Mouse (Mus musculus) T-helper 1 cell (primary cell): ENCODE results near the gene Nup85.

Source experiments
- in situ Hi-C: fragments of 300-600 bp; cut with MboI, MseI; formaldehyde crosslinking; loops from one replicate; pipeline ENCODE4 v1.15.1; 2025; ENCODE audit warnings: high pct_unique_total_duplicates

Gene Nup85

DNA sequence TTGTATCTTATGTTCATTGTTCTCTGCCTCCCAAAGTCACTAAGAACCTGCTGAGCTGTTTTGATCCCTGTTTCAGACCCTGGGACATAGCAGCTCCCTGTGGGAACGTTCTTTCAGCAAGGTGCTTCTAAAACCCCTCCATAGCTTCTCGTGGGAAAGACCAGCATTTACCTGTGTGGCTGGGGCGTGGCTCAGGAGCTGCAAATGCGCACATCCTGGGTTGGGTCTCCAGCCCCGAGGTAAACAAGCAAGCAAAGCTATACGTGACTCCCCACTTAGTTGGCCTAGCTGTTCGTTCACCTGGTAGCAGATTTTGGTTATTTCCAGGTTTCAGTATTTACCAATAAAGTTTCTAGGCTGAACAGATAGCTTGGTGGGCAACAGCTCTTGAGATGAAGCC lies 68.0 kb downstream of the Nup85 start:
- in situ Hi-C loops = no loop called here

GRCm38 (mm10) chr11:115632862-115633261 lies 68.6 kb downstream of the Nup85 start:
- in situ Hi-C loops = no loop called here
